Mouse (Mus musculus) C2C12 (cell line): Measurements from ENCODE around the gene Gm20604.

ENCODE experiments used
- CTCF ChIP-seq: IDR thresholded peaks from one replicate; pipeline ENCODE4 v1.5.1; 2011; ENCODE audit not compliant: control insufficient read depth, insufficient read depth, insufficient read length
- FOSL1 ChIP-seq: IDR thresholded peaks from one replicate; pipeline ENCODE4 v1.8.0; 2011; ENCODE audit warnings: mild to moderate bottlenecking, low read length; ENCODE audit not compliant: poor library complexity, insufficient read depth, severe bottlenecking
- MAX ChIP-seq: IDR thresholded peaks from one replicate; pipeline ENCODE4 v1.6.1; 2011; ENCODE audit warnings: mild to moderate bottlenecking, control low read depth

- no peak for TF ChIP-seq FOSL1
- no peak for TF ChIP-seq CTCF
- no peak for TF ChIP-seq MAX
Observed at GRCm38 (mm10) chr12:102714654-102715395, 43.6 kb downstream of the Gm20604 start.
